Mouse (Mus musculus): Measurements from ENCODE around the gene Zcchc14. TPM values are rescaled to one million over a fixed set of nuclear protein-coding genes. Genes with fewer than 3 reads are reported as not detected.

Gene Zcchc14
- polyA plus RNA-seq, 1 experiment from 2014 or later, result 40.2 TPM

GRCm38 (mm10) chr8:121647511-121648215 is 5.0 kb downstream of the Zcchc14 start:
- ATAC-seq (ENCODE audit: low read depth), result no peak
- Histone ChIP-seq H3K36me3 (ENCODE audit: control insufficient read depth, insufficient read depth, low read length) (no peaks in the 10 kb centered on the region), H3K4me3 (ENCODE audit: low read depth, low read length) (no peak overlapping the region), H3K27ac (ENCODE audit: low read depth, low read length) (no peak overlapping the region), H3K27me3 (ENCODE audit: control insufficient read depth, insufficient read depth, low read length) (no peaks in the 10 kb centered on the region), H3K4me2 (ENCODE audit: low read depth, low read length) (peak overlapping the region; percentile 88; the same call in 1 of the 2 replicates), H3K9ac (replicated peaks; ENCODE audit: low read depth, low read length) (no peak overlapping the region), H3K4me1 (ENCODE audit: control insufficient read depth, insufficient read depth, low read length) (peaks cover 75% of the 10 kb centered on the region), H3K9me3 (ENCODE audit: control insufficient read depth, low read length) (no peaks in the 10 kb centered on the region)
- 77% methylated on average over 12 of the region's 12 CpGs for WGBS

- Histone ChIP-seq H3K27ac (ENCODE audit: low read depth, low read length) (no peak overlapping the region), H3K4me3 (ENCODE audit: low read depth, low read length) (no peak overlapping the region), H3K9ac (replicated peaks; ENCODE audit: low read depth, low read length) (no peak overlapping the region), H3K4me2 (ENCODE audit: low read depth, low read length) (0 out of 2 replicates have a peak overlapping the region, but pooled peaks have one; percentile 6), H3K4me1 (ENCODE audit: control insufficient read depth, insufficient read depth, low read length) (peaks cover 51% of the 10 kb centered on the region), H3K36me3 (ENCODE audit: control insufficient read depth, insufficient read depth, low read length) (no peaks in the 10 kb centered on the region), H3K27me3 (ENCODE audit: control insufficient read depth, insufficient read depth, low read length) (no peaks in the 10 kb centered on the region), H3K9me3 (ENCODE audit: control insufficient read depth, low read length) (no peaks in the 10 kb centered on the region)
- no peak for ATAC-seq (ENCODE audit: low read depth)
- WGBS, result 53% methylated on average over 11 of the region's 11 CpGs
These were observed 9.3 kb downstream of the Zcchc14 start for GRCm38 (mm10) chr8:121643384-121643783.

- Histone ChIP-seq H3K27ac (ENCODE audit: low read depth, low read length) (no peak overlapping the region), H3K9ac (replicated peaks; ENCODE audit: low read depth, low read length) (no peak overlapping the region), H3K27me3 (ENCODE audit: control insufficient read depth, insufficient read depth, low read length) (no peaks in the 10 kb centered on the region), H3K4me2 (ENCODE audit: low read depth, low read length) (no peak overlapping the region), H3K4me1 (ENCODE audit: control insufficient read depth, insufficient read depth, low read length) (peaks cover 46% of the 10 kb centered on the region), H3K36me3 (ENCODE audit: control insufficient read depth, insufficient read depth, low read length) (no peaks in the 10 kb centered on the region), H3K4me3 (ENCODE audit: low read depth, low read length) (no peak overlapping the region), H3K9me3 (ENCODE audit: control insufficient read depth, low read length) (no peaks in the 10 kb centered on the region)
- ATAC-seq (ENCODE audit: low read depth), result no peak
- 83% methylated on average over 3 of the region's 3 CpGs for WGBS
These were observed 9.9 kb downstream of the Zcchc14 start for GRCm38 (mm10) chr8:121642804-121643203.

GRCm38 (mm10) chr8:121636180-121636579 is 16.5 kb downstream of the Zcchc14 start:
- H3K4me3 ChIP-seq (ENCODE audit: low read depth, low read length), result no peak overlapping the region
- H3K9ac ChIP-seq (replicated peaks; ENCODE audit: low read depth, low read length), result no peak overlapping the region
- H3K36me3 ChIP-seq (ENCODE audit: control insufficient read depth, insufficient read depth, low read length), result no peaks in the 10 kb centered on the region
- peaks cover 15% of the 10 kb centered on the region; the same call in 1 of the 2 replicates for H3K4me1 ChIP-seq (ENCODE audit: control insufficient read depth, insufficient read depth, low read length)
- no peak overlapping the region for H3K27ac ChIP-seq (ENCODE audit: low read depth, low read length)
- no peaks in the 10 kb centered on the region for H3K9me3 ChIP-seq (ENCODE audit: control insufficient read depth, low read length)
- ATAC-seq (ENCODE audit: low read depth), result no peak
- 83% methylated on average over 8 of the region's 8 CpGs for WGBS
- H3K4me2 ChIP-seq (ENCODE audit: low read depth, low read length), result no peak overlapping the region
- H3K27me3 ChIP-seq (ENCODE audit: control insufficient read depth, insufficient read depth, low read length), result no peaks in the 10 kb centered on the region

- no peak overlapping the region for H3K27ac ChIP-seq (ENCODE audit: low read depth, low read length)
- H3K4me1 ChIP-seq (ENCODE audit: control insufficient read depth, insufficient read depth, low read length), result peaks cover 12% of the 10 kb centered on the region; the same call in 1 of the 2 replicates
- 71% methylated on average over 6 of the region's 6 CpGs for WGBS
These were observed 17.2 kb downstream of the Zcchc14 start for GRCm38 (mm10) chr8:121635534-121635933.

GRCm38 (mm10) chr8:121632401-121632800 is 20.3 kb downstream of the Zcchc14 start:
- 75% methylated on average over 5 of the region's 5 CpGs for WGBS
- H3K36me3 ChIP-seq (ENCODE audit: control insufficient read depth, insufficient read depth, low read length), result no peaks in the 10 kb centered on the region
- peaks cover 12% of the 10 kb centered on the region; the same call in 1 of the 2 replicates for H3K4me1 ChIP-seq (ENCODE audit: control insufficient read depth, insufficient read depth, low read length)
- H3K4me3 ChIP-seq (ENCODE audit: low read depth, low read length), result no peak overlapping the region
- ATAC-seq (ENCODE audit: low read depth), result no peak
- no peak overlapping the region for H3K4me2 ChIP-seq (ENCODE audit: low read depth, low read length)
- no peak overlapping the region for H3K9ac ChIP-seq (replicated peaks; ENCODE audit: low read depth, low read length)
- H3K27me3 ChIP-seq (ENCODE audit: control insufficient read depth, insufficient read depth, low read length), result no peaks in the 10 kb centered on the region
- no peaks in the 10 kb centered on the region for H3K9me3 ChIP-seq (ENCODE audit: control insufficient read depth, low read length)
- no peak overlapping the region for H3K27ac ChIP-seq (ENCODE audit: low read depth, low read length)

More at GRCm38 (mm10) chr8:121635534-121635933, 17.2 kb downstream of the Zcchc14 start:
- no peaks in the 10 kb centered on the region for H3K27me3 ChIP-seq (ENCODE audit: control insufficient read depth, insufficient read depth, low read length)
- no peak overlapping the region for H3K4me3 ChIP-seq (ENCODE audit: low read depth, low read length)
- no peak for ATAC-seq (ENCODE audit: low read depth)
- no peak overlapping the region for H3K9ac ChIP-seq (replicated peaks; ENCODE audit: low read depth, low read length)
- H3K9me3 ChIP-seq (ENCODE audit: control insufficient read depth, low read length), result no peaks in the 10 kb centered on the region
- H3K4me2 ChIP-seq (ENCODE audit: low read depth, low read length), result no peak overlapping the region
- no peaks in the 10 kb centered on the region for H3K36me3 ChIP-seq (ENCODE audit: control insufficient read depth, insufficient read depth, low read length)

- Histone ChIP-seq H3K36me3 (ENCODE audit: control insufficient read depth, insufficient read depth, low read length) (peaks cover 4% of the 10 kb centered on the region; the same call in 1 of the 2 replicates), H3K4me2 (ENCODE audit: low read depth, low read length) (no peak overlapping the region), H3K4me3 (ENCODE audit: low read depth, low read length) (no peak overlapping the region), H3K4me1 (ENCODE audit: control insufficient read depth, insufficient read depth, low read length) (0 out of 2 replicates have a peak, but pooled peaks cover 7% of the 10 kb centered on the region), H3K27ac (ENCODE audit: low read depth, low read length) (no peak overlapping the region), H3K9ac (replicated peaks; ENCODE audit: low read depth, low read length) (no peak overlapping the region), H3K27me3 (ENCODE audit: control insufficient read depth, insufficient read depth, low read length) (no peaks in the 10 kb centered on the region), H3K9me3 (ENCODE audit: control insufficient read depth, low read length) (no peaks in the 10 kb centered on the region)
- no peak for ATAC-seq (ENCODE audit: low read depth)
- WGBS, result 75% methylated on average over 7 of the region's 7 CpGs
These were observed 21.0 kb downstream of the Zcchc14 start for GRCm38 (mm10) chr8:121631645-121632071.

- H3K36me3 ChIP-seq (ENCODE audit: control insufficient read depth, insufficient read depth, low read length), result peaks cover 10% of the 10 kb centered on the region; the same call in 1 of the 2 replicates
- H3K9ac ChIP-seq (replicated peaks; ENCODE audit: low read depth, low read length), result no peak overlapping the region
- no peak for ATAC-seq (ENCODE audit: low read depth)
- H3K27ac ChIP-seq (ENCODE audit: low read depth, low read length), result no peak overlapping the region
- no peak overlapping the region for H3K4me2 ChIP-seq (ENCODE audit: low read depth, low read length)
- no peaks in the 10 kb centered on the region for H3K27me3 ChIP-seq (ENCODE audit: control insufficient read depth, insufficient read depth, low read length)
- peaks cover 22% of the 10 kb centered on the region; the same call in 1 of the 2 replicates for H3K4me1 ChIP-seq (ENCODE audit: control insufficient read depth, insufficient read depth, low read length)
- H3K4me3 ChIP-seq (ENCODE audit: low read depth, low read length), result no peak overlapping the region
- no peaks in the 10 kb centered on the region for H3K9me3 ChIP-seq (ENCODE audit: control insufficient read depth, low read length)
- 96% methylated on average over 4 of the region's 4 CpGs for WGBS
These were observed 24.0 kb downstream of the Zcchc14 start for GRCm38 (mm10) chr8:121628681-121629080.

GRCm38 (mm10) chr8:121623043-121623442 is 29.7 kb downstream of the Zcchc14 start:
- 72% methylated on average over 8 of the region's 8 CpGs for WGBS
- Histone ChIP-seq H3K27me3 (ENCODE audit: control insufficient read depth, insufficient read depth, low read length) (no peaks in the 10 kb centered on the region), H3K4me1 (ENCODE audit: control insufficient read depth, insufficient read depth, low read length) (peaks cover 32% of the 10 kb centered on the region), H3K27ac (ENCODE audit: low read depth, low read length) (no peak overlapping the region), H3K4me3 (ENCODE audit: low read depth, low read length) (no peak overlapping the region), H3K9me3 (ENCODE audit: control insufficient read depth, low read length) (no peaks in the 10 kb centered on the region), H3K36me3 (ENCODE audit: control insufficient read depth, insufficient read depth, low read length) (peaks cover 10% of the 10 kb centered on the region; the same call in 1 of the 2 replicates), H3K4me2 (ENCODE audit: low read depth, low read length) (no peak overlapping the region), H3K9ac (replicated peaks; ENCODE audit: low read depth, low read length) (no peak overlapping the region)
- ATAC-seq (ENCODE audit: low read depth), result no peak

Measured in neural tube, embryonic 14.5 days (tissue).